Mouse (Mus musculus) cortical plate, adult 2 months (tissue): ENCODE data around the gene Nudt7.
A peak's percentile ranks its signal among the peaks of the same experiment; 100 is the strongest.

Source experiments
- CTCF ChIP-seq: fragments of 200-500 bp; IDR thresholded peaks from 2 replicates; pipeline ENCODE4 v1.5.1; 2011; ENCODE audit warnings: mild to moderate bottlenecking, control low read depth, low read length; ENCODE audit not compliant: insufficient read depth; ENCODE audit errors: extremely low read depth
- POLR2A ChIP-seq: fragments of 200-500 bp; IDR thresholded peaks from 2 replicates; pipeline ENCODE4 v1.6.1; 2011; ENCODE audit warnings: mild to moderate bottlenecking, low read length, control low read depth; ENCODE audit not compliant: insufficient read depth; ENCODE audit errors: extremely low read depth

- TF ChIP-seq CTCF: peak; percentile 19; the same call in 1 of the 2 replicates
- TF ChIP-seq POLR2A: no peak
Observed at GRCm38 (mm10) chr8:114100561-114101206, 32.7 kb upstream of the Nudt7 start.
